In the genomic region with DNA sequence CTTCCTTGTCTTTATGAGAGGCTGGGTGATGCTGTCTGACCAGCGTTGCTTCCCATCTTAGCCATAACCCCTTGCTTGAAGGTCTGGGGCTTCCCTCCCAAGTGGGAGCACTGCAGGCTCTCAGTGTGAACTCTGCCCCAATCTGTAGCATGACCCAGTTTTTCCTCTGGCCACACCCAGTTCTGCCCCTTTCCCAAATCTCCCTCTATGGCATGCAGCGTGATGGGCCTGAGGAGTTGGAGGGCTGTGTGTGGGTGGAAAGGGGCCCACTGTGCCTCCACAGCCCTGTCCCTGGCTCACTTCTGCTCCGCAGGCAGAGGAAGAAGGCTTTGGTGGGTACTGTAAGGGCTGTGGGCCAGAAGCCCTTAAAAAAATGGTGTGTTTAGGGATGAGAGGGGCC, we compare ENCODE assay signal across 8 mouse cellular contexts. TPM values are rescaled to one million over a fixed set of nuclear protein-coding genes. Genes with fewer than 3 reads are reported as not detected.
DNase-seq lines count a peak whose midpoint lies in the region; ATAC-seq and TF ChIP-seq lines count a peak whose summit lies in the region.

No protein-coding gene starts in this region.

- no peaks in the 10 kb centered on the region for H3K9me3 ChIP-seq in G1E (replicated peaks)
- no peaks in the 10 kb centered on the region for H3K9me3 ChIP-seq in forebrain, postnatal 0 days (ENCODE audit: low read length)
- H3K9me3 ChIP-seq in liver, embryonic 14.5 days (ENCODE audit: control insufficient read depth, low read length): no peaks in the 10 kb centered on the region

- 58% methylated on average over 3 of the region's 3 CpGs for WGBS in forebrain, postnatal 0 days
- WGBS in liver, embryonic 14.5 days (ENCODE audit: insufficient replicate concordance): 61% methylated on average over 3 of the region's 3 CpGs

- no peaks in the 10 kb centered on the region; the same call in 1 of the 2 replicates for H3K27me3 ChIP-seq in G1E (ENCODE audit: insufficient read depth, low read length)
- no peaks in the 10 kb centered on the region for H3K27me3 ChIP-seq in forebrain, postnatal 0 days (ENCODE audit: insufficient read depth, low read length)
- H3K27me3 ChIP-seq in liver, embryonic 14.5 days (ENCODE audit: control insufficient read depth, insufficient read depth, low read length): no peaks in the 10 kb centered on the region

- TF ChIP-seq EP300 in liver, embryonic 14.5 days (IDR thresholded peaks at IDR 0.05; ENCODE audit: low read depth): no peak

- H3K4me3 ChIP-seq in gastrocnemius, adult 2 months: peak overlapping the region; percentile 98
- peak overlapping the region; percentile 91; the same call in 1 of the 2 replicates for H3K4me3 ChIP-seq in G1E (ENCODE audit: low read depth, low read length)
- H3K4me3 ChIP-seq in forebrain, postnatal 0 days (ENCODE audit: low read depth, low read length): peak overlapping the region; percentile 90
- peak overlapping the region in 1 of 2 experiments; percentile 88; a peak in 3 of 4 replicates for H3K4me3 ChIP-seq in liver, embryonic 14.5 days (ENCODE audit: insufficient read depth in 1 of 2, low read depth in 2 of 2, low read length in 2 of 2)

- peak overlapping the region; percentile 85 for H3K4me2 ChIP-seq in forebrain, postnatal 0 days (ENCODE audit: low read depth)
- H3K4me2 ChIP-seq in liver, embryonic 14.5 days (ENCODE audit: low read depth): peak overlapping the region; percentile 89

- peak overlapping the region; percentile 94 for H3K27ac ChIP-seq in gastrocnemius, adult 2 months
- peak overlapping the region; percentile 40; the same call in 1 of the 2 replicates for H3K27ac ChIP-seq in forebrain, postnatal 0 days (ENCODE audit: low read depth, low read length)
- no peak overlapping the region for H3K27ac ChIP-seq in liver, embryonic 14.5 days

- intact Hi-C loops in gastrocnemius, adult 2 months (cut with DNase I): loop anchor here (5.0 kb wide), 1 partner anchor 34 kb away; the partner anchor contains the start of gene Nop2
- intact Hi-C loops in left cerebral cortex, postnatal 36 days (cut with DNase I): loop anchor here (5.0 kb wide), 1 partner anchor 69 kb away; the partner anchor contains the start of gene Gapdh

- H3K36me3 ChIP-seq in G1E (replicated peaks): peaks cover 64% of the 10 kb centered on the region
- peaks cover 32% of the 10 kb centered on the region for H3K36me3 ChIP-seq in forebrain, postnatal 0 days (ENCODE audit: insufficient read depth)
- peaks cover 48% of the 10 kb centered on the region for H3K36me3 ChIP-seq in liver, embryonic 14.5 days (replicated peaks; ENCODE audit: control insufficient read depth, insufficient read depth, low read depth)

- H3K4me1 ChIP-seq in G1E (ENCODE audit: insufficient read depth, low read depth, low read length): peaks cover 80% of the 10 kb centered on the region
- peaks cover 27% of the 10 kb centered on the region for H3K4me1 ChIP-seq in forebrain, postnatal 0 days (ENCODE audit: insufficient read depth)
- peaks cover 33 to 34% of the 10 kb centered on the region in 2 experiments for H3K4me1 ChIP-seq in liver, embryonic 14.5 days (replicated peaks; ENCODE audit: control insufficient read depth in 2 of 2, insufficient read depth in 2 of 2, low read length in 1 of 2)

- H3K9ac ChIP-seq in forebrain, postnatal 0 days: peak overlapping the region; percentile 83
- peak overlapping the region; percentile 11 for H3K9ac ChIP-seq in liver, embryonic 14.5 days (replicated peaks)

- no peak for DNase-seq in gastrocnemius, adult 2 months
- DNase-seq in gastrocnemius, adult 8-10 months (ENCODE audit: low spot score in 2 of 2): no peak
- no peak for DNase-seq in G1E (ENCODE audit: low spot score)
- no peak for DNase-seq in forebrain, postnatal 0 days
- DNase-seq in liver, embryonic 14.5 days (ENCODE audit: low read depth in 3 of 3, low spot score in 3 of 3): no peak
- no peak for DNase-seq in left cerebral cortex, postnatal 36 days (ENCODE audit: low spot score in 2 of 2)
- no peak for DNase-seq in frontal cortex, postnatal 25 days (ENCODE audit: low spot score in 2 of 2)
- no peak for DNase-seq in adrenal gland, postnatal 14 days

- no peak for TF ChIP-seq CTCF in gastrocnemius, adult 2 months (IDR thresholded peaks at IDR 0.05)
- TF ChIP-seq CTCF in G1E (IDR thresholded peaks at IDR 0.05; ENCODE audit: low read depth, low read length): no peak
- no peak for TF ChIP-seq CTCF in forebrain, postnatal 0 days (IDR thresholded peaks at IDR 0.05; ENCODE audit: low read depth)
- no peak for TF ChIP-seq CTCF in liver, embryonic 14.5 days (IDR thresholded peaks at IDR 0.05; ENCODE audit: low read depth)

- ATAC-seq in G1E (ENCODE audit: extremely low read depth, insufficient number of reproducible peaks, low FRiP score, poor library complexity, severe bottlenecking): no peak
- no peak for ATAC-seq in forebrain, postnatal 0 days
- ATAC-seq in liver, embryonic 14.5 days (ENCODE audit: insufficient read depth): no peak

RNA-seq across cellular contexts. Expression of gene Chd4, which starts 2.7 kb away (rescaled TPM):
- total RNA-seq in gastrocnemius, adult 2 months (2021): 10 to 100 TPM; 68.8 to 71.2 TPM
- 10 to 100 TPM; 72.6 to 77.3 (median 74.3) TPM for total RNA-seq in gastrocnemius, adult 8-10 months (2022)
- total RNA-seq in G1E (2014; fragmentation: Nextera tagmentation): 235 and 241 TPM in 2 replicates
- total RNA-seq in G1E (2017): 326 and 362 TPM in 2 replicates
- 188 and 219 TPM in 2 replicates for polyA plus RNA-seq in G1E (2012)
- 121 and 141 TPM in 2 replicates for total RNA-seq in forebrain, postnatal 0 days (2014; rRNA removed)
- 53.3 and 72.6 TPM in 2 replicates for polyA plus RNA-seq in forebrain, postnatal 0 days (2015; fragmentation: Nextera tagmentation; extraction: Ambion mirVana)
- 13.9 and 24.7 TPM in 2 replicates for polyA plus RNA-seq in liver, embryonic 14.5 days (2012; rRNA removed)
- 19.7 and 24.3 TPM in 2 replicates for polyA plus RNA-seq in liver, embryonic 14.5 days (2014; fragmentation: Nextera tagmentation; extraction: Ambion mirVana)
- total RNA-seq in left cerebral cortex, postnatal 36 days (2021): 100 to 1,000 TPM; 153 to 166 TPM
- total RNA-seq in adrenal gland, postnatal 14 days (2021): 189 and 192 TPM in 2 replicates

RNA-seq across cellular contexts. Expression of gene Lpar5, which starts 30.8 kb away (rescaled TPM):
- not detected for total RNA-seq in gastrocnemius, adult 2 months (2021)
- total RNA-seq in gastrocnemius, adult 8-10 months (2022): under 1 TPM in 1 of 4 experiments, not detected in 3; 0.20 TPM
- 0.83 and 2.3 TPM in 2 replicates for total RNA-seq in G1E (2014; fragmentation: Nextera tagmentation)
- total RNA-seq in G1E (2017): 2.4 and 2.6 TPM in 2 replicates
- polyA plus RNA-seq in G1E (2012): 0.83 and 1.4 TPM in 2 replicates
- 0.38 and 0.71 TPM in 2 replicates for total RNA-seq in forebrain, postnatal 0 days (2014; rRNA removed)
- polyA plus RNA-seq in forebrain, postnatal 0 days (2015; fragmentation: Nextera tagmentation; extraction: Ambion mirVana): 0.59 and 0.61 TPM in 2 replicates
- 1.6 and 1.8 TPM in 2 replicates for polyA plus RNA-seq in liver, embryonic 14.5 days (2012; rRNA removed)
- 0.68 and 1.0 TPM in 2 replicates for polyA plus RNA-seq in liver, embryonic 14.5 days (2014; fragmentation: Nextera tagmentation; extraction: Ambion mirVana)
- total RNA-seq in left cerebral cortex, postnatal 36 days (2021): under 1 TPM; 0.48 to 0.84 TPM
- total RNA-seq in adrenal gland, postnatal 14 days (2021): 0.44 and 2.1 TPM in 2 replicates

RNA-seq across cellular contexts. Expression of gene Nop2, which starts 33.2 kb away (rescaled TPM):
- total RNA-seq in gastrocnemius, adult 2 months (2021): 10 to 100 TPM; 17.9 to 18.1 TPM
- total RNA-seq in gastrocnemius, adult 8-10 months (2022): 10 to 100 TPM; 16.3 to 21.1 (median 19.0) TPM
- 56.9 and 61.0 TPM in 2 replicates for total RNA-seq in G1E (2014; fragmentation: Nextera tagmentation)
- total RNA-seq in G1E (2017): 87.7 and 89.2 TPM in 2 replicates
- polyA plus RNA-seq in G1E (2012): 53.4 and 90.0 TPM in 2 replicates
- 47.2 and 56.0 TPM in 2 replicates for total RNA-seq in forebrain, postnatal 0 days (2014; rRNA removed)
- polyA plus RNA-seq in forebrain, postnatal 0 days (2015; fragmentation: Nextera tagmentation; extraction: Ambion mirVana): 39.6 and 43.5 TPM in 2 replicates
- 18.9 and 24.5 TPM in 2 replicates for polyA plus RNA-seq in liver, embryonic 14.5 days (2012; rRNA removed)
- 33.1 and 33.7 TPM in 2 replicates for polyA plus RNA-seq in liver, embryonic 14.5 days (2014; fragmentation: Nextera tagmentation; extraction: Ambion mirVana)
- total RNA-seq in left cerebral cortex, postnatal 36 days (2021): 10 to 100 TPM; 26.4 to 26.6 TPM
- total RNA-seq in adrenal gland, postnatal 14 days (2021): 47.0 and 53.7 TPM in 2 replicates

RNA-seq across cellular contexts. Expression of gene Iffo1, which starts 46.5 kb away (rescaled TPM):
- total RNA-seq in gastrocnemius, adult 2 months (2021): 1 to 10 TPM; 7.8 to 9.4 TPM
- 1 to 10 TPM; 6.6 to 8.9 (median 7.5) TPM for total RNA-seq in gastrocnemius, adult 8-10 months (2022)
- total RNA-seq in G1E (2014; fragmentation: Nextera tagmentation) (20.4 and 25.1 TPM in 2 replicates), G1E (2017) (12.3 and 14.5 TPM in 2 replicates)
- polyA plus RNA-seq in G1E (2012): 26.9 and 31.7 TPM in 2 replicates
- 24.6 and 28.8 TPM in 2 replicates for total RNA-seq in forebrain, postnatal 0 days (2014; rRNA removed)
- polyA plus RNA-seq in forebrain, postnatal 0 days (2015; fragmentation: Nextera tagmentation; extraction: Ambion mirVana): 12.8 and 18.3 TPM in 2 replicates
- 4.8 and 6.0 TPM in 2 replicates for polyA plus RNA-seq in liver, embryonic 14.5 days (2012; rRNA removed)
- polyA plus RNA-seq in liver, embryonic 14.5 days (2014; fragmentation: Nextera tagmentation; extraction: Ambion mirVana): 1.8 and 3.7 TPM in 2 replicates
- 10 to 100 TPM; 63.0 to 67.2 TPM for total RNA-seq in left cerebral cortex, postnatal 36 days (2021)
- 18.6 and 25.0 TPM in 2 replicates for total RNA-seq in adrenal gland, postnatal 14 days (2021)

RNA-seq across cellular contexts. Expression of gene Acrbp, which starts 49.0 kb away (rescaled TPM):
- total RNA-seq in gastrocnemius, adult 2 months (2021): 1 to 10 TPM; 2.4 to 4.5 TPM
- total RNA-seq in gastrocnemius, adult 8-10 months (2022): 1 to 10 TPM in 3 of 4 experiments, under 1 TPM in 1; 0.97 to 2.5 (median 1.5) TPM
- total RNA-seq in G1E (2014; fragmentation: Nextera tagmentation) (11.8 and 16.1 TPM in 2 replicates), G1E (2017) (4.7 and 8.1 TPM in 2 replicates)
- 6.4 and 9.4 TPM in 2 replicates for polyA plus RNA-seq in G1E (2012)
- total RNA-seq in forebrain, postnatal 0 days (2014; rRNA removed): 11.3 and 12.2 TPM in 2 replicates
- polyA plus RNA-seq in forebrain, postnatal 0 days (2015; fragmentation: Nextera tagmentation; extraction: Ambion mirVana): 11.4 and 13.8 TPM in 2 replicates
- polyA plus RNA-seq in liver, embryonic 14.5 days (2012; rRNA removed): 2.1 and 3.1 TPM in 2 replicates
- 1.3 and 2.0 TPM in 2 replicates for polyA plus RNA-seq in liver, embryonic 14.5 days (2014; fragmentation: Nextera tagmentation; extraction: Ambion mirVana)
- 10 to 100 TPM in 1 of 2 experiments, 1 to 10 TPM in 1; 8.3 to 13.4 TPM for total RNA-seq in left cerebral cortex, postnatal 36 days (2021)
- total RNA-seq in adrenal gland, postnatal 14 days (2021): 7.5 and 8.2 TPM in 2 replicates
